Mouse (Mus musculus) embryonic facial prominence, embryonic 11.5 days (tissue): ENCODE results near the gene Snd1. TPM values are rescaled to one million over a fixed set of nuclear protein-coding genes. Genes with fewer than 3 reads are reported as not detected.

Experiments used
- ATAC-seq: fragments of 200-750 bp; cut with Nextera tagmentation; replicated peaks from 2 replicates; pipeline ENCODE4 v1.8.0; 2017; ENCODE audit warnings: low read depth; ENCODE audit not compliant: insufficient number of reproducible peaks, low FRiP score, low TSS enrichment
- DNase-seq: peaks from one replicate; pipeline ENCODE4 v3.0.0-alpha.2; 2015; ENCODE audit warnings: low spot score
- H3K27ac ChIP-seq: fragments of 300-500 bp; sonication (generic); replicated peaks from 2 replicates; pipeline ENCODE4 v1.5.1; 2014; ENCODE audit warnings: mild to moderate bottlenecking, low read depth, low read length, control low read depth
- H3K27me3 ChIP-seq: fragments of 300-500 bp; sonication (generic); 2 replicates; pipeline ENCODE4 v1.6.1; 2014; ENCODE audit warnings: mild to moderate bottlenecking, low read length, moderate library complexity, mixed read lengths; ENCODE audit not compliant: control insufficient read depth, insufficient read depth
- H3K36me3 ChIP-seq: fragments of 300-500 bp; sonication (generic); replicated peaks from 2 replicates; pipeline ENCODE4 v1.6.1; 2014; ENCODE audit warnings: low read depth, mild to moderate bottlenecking, low read length, moderate library complexity, mixed read lengths; ENCODE audit not compliant: control insufficient read depth, insufficient read depth
- H3K4me1 ChIP-seq: fragments of 300-500 bp; sonication (generic); 2 replicates; pipeline ENCODE4 v1.6.1; 2014; ENCODE audit warnings: low read length, mixed read lengths; ENCODE audit not compliant: control insufficient read depth, insufficient read depth
- H3K4me2 ChIP-seq: fragments of 300-500 bp; sonication (generic); 2 replicates; pipeline ENCODE4 v1.6.1; 2014; ENCODE audit warnings: low read depth, mild to moderate bottlenecking, control low read depth, low read length, moderate library complexity
- H3K4me3 ChIP-seq: fragments of 300-500 bp; sonication (generic); 2 replicates; pipeline ENCODE4 v1.5.1; 2014; ENCODE audit warnings: low read depth, low read length, control low read depth
- H3K9ac ChIP-seq: fragments of 300-500 bp; sonication (generic); replicated peaks from 2 replicates; pipeline ENCODE4 v1.6.1; 2014; ENCODE audit warnings: mild to moderate bottlenecking, control low read depth, low read length
- H3K9me3 ChIP-seq: fragments of 300-500 bp; sonication (generic); replicated peaks from 2 replicates; pipeline ENCODE4 v1.6.1; 2016; ENCODE audit warnings: mild to moderate bottlenecking, low read length, inconsistent platforms, mixed read lengths; ENCODE audit not compliant: control insufficient read depth
- WGBS: fragments of 180-500 bp; shearing (Covaris S2); extraction: QIAGEN DNeasy Blood & Tissue Kit; methylation state at CpG from one replicate; pipeline ENCODE4 v1.1.7; 2014; 5-methylcytosine and 5-hydroxymethylcytosine counted together
- polyA plus RNA-seq: library from polyadenylated mRNA; unstranded; fragments of >200 nt; fragmentation: Nextera tagmentation; extraction: Ambion mirVana; gene quantifications from 2 replicates; pipeline ENCODE4 v1.2.1, GENCODE M21; 2014

Snd1 gene
- polyA plus RNA-seq, 1 experiment from 2014 or later, result 92.6 TPM

- peaks cover 3% of the 10 kb centered on the region for H3K4me1 ChIP-seq
- no peak overlapping the region for H3K9ac ChIP-seq
- no peak overlapping the region for H3K4me3 ChIP-seq
- no peak overlapping the region for H3K27ac ChIP-seq
- H3K4me2 ChIP-seq, result no peak overlapping the region
- 61% methylated on average over 8 of the region's 8 CpGs for WGBS
- no peaks in the 10 kb centered on the region for H3K36me3 ChIP-seq
- no peak for DNase-seq
- H3K27me3 ChIP-seq, result peaks cover 26% of the 10 kb centered on the region
- H3K9me3 ChIP-seq, result no peaks in the 10 kb centered on the region
- ATAC-seq, result no peak
Measured at GRCm38 (mm10) chr6:28979586-28979985, 504.6 kb downstream of the Snd1 start.

- no peak overlapping the region for H3K27ac ChIP-seq
- no peaks in the 10 kb centered on the region for H3K9me3 ChIP-seq
- peaks cover 26% of the 10 kb centered on the region for H3K27me3 ChIP-seq
- H3K36me3 ChIP-seq, result no peaks in the 10 kb centered on the region
- H3K4me2 ChIP-seq, result peak overlapping the region; percentile 85
- WGBS, result 7% methylated on average over 14 of the region's 14 CpGs
- no peak overlapping the region for H3K9ac ChIP-seq
- DNase-seq (peak; percentile 32), ATAC-seq (no peak; the same call in 1 of the 2 replicates)
- H3K4me1 ChIP-seq, result peaks cover 3% of the 10 kb centered on the region
- H3K4me3 ChIP-seq, result no peak overlapping the region; the same call in 1 of the 2 replicates
Measured at GRCm38 (mm10) chr6:28980219-28980618, 505.3 kb downstream of the Snd1 start.

GRCm38 (mm10) chr6:28980750-28981584 is 506.0 kb downstream of the Snd1 start:
- no peaks in the 10 kb centered on the region for H3K36me3 ChIP-seq
- peak; percentile 79 for ATAC-seq
- H3K4me1 ChIP-seq, result peaks cover 3% of the 10 kb centered on the region
- H3K27me3 ChIP-seq, result peaks cover 26% of the 10 kb centered on the region
- H3K4me3 ChIP-seq, result peak overlapping the region; percentile 31
- peak overlapping the region; percentile 61 for H3K9ac ChIP-seq
- no peaks in the 10 kb centered on the region for H3K9me3 ChIP-seq
- WGBS, result under 1% methylated on average over 56 of the region's 56 CpGs
- H3K27ac ChIP-seq, result no peak overlapping the region
- peak overlapping the region; percentile 85 for H3K4me2 ChIP-seq
- peak; percentile 65 for DNase-seq

GRCm38 (mm10) chr6:28981585-28981948 is 506.6 kb downstream of the Snd1 start:
- Histone ChIP-seq H3K9ac (no peak overlapping the region), H3K27me3 (peaks cover 26% of the 10 kb centered on the region), H3K9me3 (no peaks in the 10 kb centered on the region), H3K4me1 (peaks cover 3% of the 10 kb centered on the region), H3K4me2 (peak overlapping the region; percentile 85), H3K36me3 (no peaks in the 10 kb centered on the region), H3K4me3 (peak overlapping the region; percentile 31), H3K27ac (no peak overlapping the region)
- WGBS, result 6% methylated on average over 18 of the region's 18 CpGs
- ATAC-seq (peak; percentile 21; the same call in 1 of the 2 replicates), DNase-seq (no peak)

DNA sequence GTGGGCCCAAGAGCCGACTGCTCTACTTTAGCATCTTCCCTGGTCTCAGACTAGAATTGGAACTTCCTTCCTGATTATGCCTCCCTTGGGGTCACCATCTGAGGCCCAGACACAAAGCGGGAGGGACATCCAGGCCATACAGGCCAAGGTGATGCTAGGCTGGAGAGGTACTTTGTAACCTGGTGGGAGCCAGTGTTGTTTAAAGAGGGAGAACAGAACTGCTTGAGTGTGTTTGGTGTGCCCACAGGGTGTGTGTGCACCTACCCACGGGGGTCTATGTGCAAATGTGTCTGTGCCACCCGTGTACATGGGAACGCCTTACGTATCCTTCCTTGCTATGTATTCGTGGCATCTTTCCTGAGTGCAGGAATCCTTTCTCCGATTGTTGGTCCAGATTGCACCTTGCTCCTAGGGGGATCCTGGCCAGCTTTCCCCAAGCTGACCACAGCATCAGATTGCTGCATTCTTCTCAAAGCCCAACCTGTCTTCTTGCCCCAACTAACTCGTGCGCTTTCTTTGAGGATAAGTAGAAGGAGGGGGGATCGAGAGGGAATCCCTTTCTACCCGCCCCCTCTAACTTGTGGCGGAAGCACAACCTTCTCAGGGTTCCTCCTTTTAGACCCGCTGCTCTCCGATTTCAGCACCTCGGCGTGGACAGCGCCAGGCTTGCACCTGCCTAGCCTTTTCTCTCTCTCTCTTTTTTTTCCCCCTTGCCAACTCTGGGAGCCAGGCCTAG is 507.2 kb downstream of the Snd1 start:
- Histone ChIP-seq H3K4me2 (no peak overlapping the region), H3K27me3 (peaks cover 26% of the 10 kb centered on the region), H3K36me3 (no peaks in the 10 kb centered on the region), H3K9me3 (no peaks in the 10 kb centered on the region), H3K9ac (no peak overlapping the region), H3K27ac (no peak overlapping the region), H3K4me3 (no peak overlapping the region; the same call in 1 of the 2 replicates), H3K4me1 (peaks cover 3% of the 10 kb centered on the region)
- peak; percentile 88 for DNase-seq
- ATAC-seq, result no peak
- WGBS, result 13% methylated on average over 18 of the region's 18 CpGs

DNA sequence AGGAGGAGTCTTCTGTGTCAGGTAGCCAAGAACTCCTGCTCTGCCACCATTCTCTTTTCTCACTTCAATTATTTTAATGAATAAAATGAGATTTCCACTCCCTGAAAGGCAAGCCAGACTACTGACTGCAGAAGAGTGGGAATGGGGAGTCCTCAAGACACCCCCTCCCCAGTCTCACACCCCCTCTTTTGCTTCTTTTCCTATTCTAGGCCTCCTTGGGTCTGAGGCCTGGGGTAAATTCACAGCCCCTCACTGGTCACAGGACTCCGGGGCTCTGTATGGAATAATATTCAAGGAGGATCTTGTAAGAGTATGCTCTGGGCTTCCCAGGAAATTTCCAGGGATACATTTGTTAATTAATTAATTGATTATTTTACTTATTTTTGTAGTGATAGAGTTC is 507.9 kb downstream of the Snd1 start:
- Histone ChIP-seq H3K4me3 (no peak overlapping the region), H3K9me3 (no peaks in the 10 kb centered on the region), H3K9ac (no peak overlapping the region), H3K27ac (no peak overlapping the region), H3K4me1 (peaks cover 3% of the 10 kb centered on the region), H3K27me3 (peaks cover 26% of the 10 kb centered on the region), H3K4me2 (no peak overlapping the region), H3K36me3 (no peaks in the 10 kb centered on the region)
- ATAC-seq (no peak), DNase-seq (no peak)
- 85% methylated on average over 1 of the region's 1 CpGs for WGBS
